Mouse (Mus musculus) left cerebral cortex, adult 11 months (tissue): ENCODE measurements at regions not wholly inside any gene's neighbourhood (a gene's known extent, or its start where the extent isn't known, plus 50 kb on each side); places are given as distances from the start of the nearest gene placed in this dataset.

Source experiments
- DNase-seq: peaks from one replicate; pipeline ENCODE4 v3.0.0; 2022; ENCODE audit warnings: low spot score

DNA sequence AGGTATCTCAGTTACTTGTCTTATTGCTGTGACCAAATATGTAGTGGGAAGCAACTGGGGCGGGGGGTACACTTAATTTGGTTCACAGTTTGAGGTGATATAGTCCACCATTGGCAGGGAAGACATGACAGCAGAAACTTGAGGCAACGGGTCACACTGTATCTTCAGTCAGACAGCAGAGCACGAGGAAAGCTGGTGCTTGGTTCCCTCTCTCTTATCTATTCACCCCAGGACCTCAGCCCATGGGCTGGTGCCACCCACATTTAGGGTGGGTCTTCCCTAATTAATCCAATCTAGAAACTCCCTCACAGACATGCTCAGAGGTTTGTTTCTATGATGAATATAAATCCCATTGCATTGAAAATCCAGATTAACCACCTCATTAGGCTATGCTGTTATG is 56.5 kb downstream of the Otud1 start:
- no peak for DNase-seq

GRCm38 (mm10) chr2:19715564-19716238 is 58.1 kb downstream of the Otud1 start:
- peak; percentile 55 for DNase-seq

GRCm38 (mm10) chr2:19716388-19716787 is 58.8 kb downstream of the Otud1 start:
- DNase-seq: no peak

- no peak for DNase-seq
These were observed 68.5 kb downstream of the Otud1 start for GRCm38 (mm10) chr2:19726085-19726484.

DNA sequence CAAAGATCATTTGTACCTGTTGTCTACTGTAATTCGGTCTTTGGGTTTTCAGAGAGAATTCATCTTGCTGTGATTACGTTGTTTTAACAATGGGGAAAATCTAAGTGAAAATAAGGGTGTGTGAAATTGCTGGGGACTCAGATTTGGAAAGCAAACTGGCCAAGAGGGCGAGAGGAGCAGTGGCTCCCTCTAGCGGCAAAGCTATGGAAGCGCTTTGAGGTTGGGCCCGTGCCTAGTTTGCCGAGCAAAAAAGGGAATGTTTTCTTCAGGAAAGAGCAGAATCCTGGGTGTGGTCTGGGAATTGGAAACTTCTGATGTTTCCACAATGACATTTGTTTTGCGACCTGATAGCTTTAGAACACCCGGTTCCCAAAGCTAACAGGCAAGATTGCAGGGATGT is 69.4 kb downstream of the Otud1 start:
- peak; percentile 9 for DNase-seq

DNA sequence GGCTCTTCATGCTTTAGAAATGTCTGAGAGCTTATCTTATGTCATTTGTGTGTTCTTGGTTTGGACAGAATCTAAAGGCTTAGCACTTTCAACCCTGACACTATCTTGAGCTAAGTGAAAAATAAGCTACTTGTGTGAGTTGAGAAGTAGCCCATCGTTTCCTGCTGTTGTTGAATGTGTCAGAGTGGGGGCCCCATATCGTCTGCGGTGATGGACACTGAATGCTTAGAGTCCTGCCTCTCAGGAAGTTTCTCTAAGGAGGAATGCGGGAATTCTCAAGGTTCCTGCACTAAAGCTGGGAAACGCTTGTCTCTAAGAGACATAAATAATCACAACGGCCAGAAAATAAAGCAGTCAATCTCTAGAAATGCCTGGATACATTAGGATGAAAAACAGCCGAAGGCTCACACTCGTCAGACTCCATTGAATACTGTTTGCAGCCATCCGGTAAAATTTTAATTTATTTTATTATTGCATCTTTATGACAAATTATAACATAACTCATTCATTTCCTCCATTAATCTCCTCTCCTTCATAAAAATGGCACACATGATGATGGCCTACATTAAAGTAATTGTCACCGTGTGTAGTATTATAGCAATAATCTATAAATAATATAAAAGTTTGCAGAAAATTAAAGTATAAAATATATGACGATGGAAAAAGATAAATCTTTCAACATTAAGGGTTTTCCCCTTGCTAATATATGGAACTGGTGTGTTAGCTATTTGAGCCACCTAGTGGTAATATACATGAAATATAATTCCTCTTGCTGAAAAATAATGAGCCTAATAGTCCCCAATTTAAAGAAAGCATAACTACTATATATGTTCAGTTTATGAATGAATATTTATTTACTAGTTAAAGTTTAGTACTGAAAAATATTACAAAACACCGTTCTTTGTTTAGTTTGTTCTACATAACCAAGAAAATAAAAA is 75.6 kb downstream of the Otud1 start:
- DNase-seq: no peak

DNA sequence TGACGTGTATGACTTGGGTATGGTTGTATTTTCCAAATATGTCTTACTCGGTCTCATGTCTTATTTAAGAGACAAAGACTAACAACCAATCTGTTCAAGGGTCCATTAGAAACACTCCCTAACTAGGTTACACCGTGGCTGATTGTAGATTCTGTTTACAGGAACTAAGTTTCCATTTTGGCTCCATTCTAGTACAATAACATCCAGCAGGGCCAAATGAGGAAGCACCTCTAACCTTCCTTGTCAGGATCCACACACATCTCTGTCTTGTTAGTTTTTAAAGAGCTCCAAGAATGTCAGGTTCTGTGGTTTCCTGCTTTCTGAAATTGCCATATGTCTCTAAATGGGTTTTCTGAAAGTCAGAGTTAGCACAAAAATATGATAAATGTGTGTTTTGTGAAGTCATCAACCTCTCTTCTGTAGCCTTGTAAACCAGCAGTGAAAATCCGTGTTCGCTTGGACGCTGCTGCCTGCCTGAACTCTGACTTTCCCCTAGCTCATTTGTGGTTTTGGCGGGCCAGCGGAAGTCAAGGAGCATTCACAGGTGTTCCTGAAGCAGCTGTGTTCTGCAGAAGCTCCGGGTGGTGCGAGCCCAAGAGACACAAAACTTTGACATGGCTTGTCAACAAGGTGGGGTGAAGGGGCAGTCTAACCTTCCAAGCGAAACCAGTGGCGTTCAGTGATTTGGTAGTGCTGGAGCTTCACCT is 76.8 kb downstream of the Otud1 start:
- no peak for DNase-seq

DNA sequence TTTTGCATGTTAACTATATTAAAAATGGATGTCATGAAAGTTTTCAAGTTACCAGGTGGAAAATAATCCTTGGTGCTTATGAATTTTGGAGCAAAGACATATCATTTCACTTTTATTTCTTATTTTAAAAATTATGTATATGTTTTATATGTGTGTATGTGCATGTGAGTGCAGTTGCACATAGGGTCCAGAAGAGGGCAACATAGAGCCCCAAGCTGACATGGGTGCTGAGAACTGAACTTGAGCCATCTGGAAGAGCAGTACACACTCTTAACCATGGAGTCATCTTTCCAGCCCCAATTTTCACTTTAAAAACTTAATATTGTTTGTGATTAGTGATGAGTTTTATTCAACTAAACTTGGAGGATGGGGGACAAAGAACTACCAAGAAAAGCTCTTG is 84.0 kb downstream of the Otud1 start:
- no peak for DNase-seq

DNA sequence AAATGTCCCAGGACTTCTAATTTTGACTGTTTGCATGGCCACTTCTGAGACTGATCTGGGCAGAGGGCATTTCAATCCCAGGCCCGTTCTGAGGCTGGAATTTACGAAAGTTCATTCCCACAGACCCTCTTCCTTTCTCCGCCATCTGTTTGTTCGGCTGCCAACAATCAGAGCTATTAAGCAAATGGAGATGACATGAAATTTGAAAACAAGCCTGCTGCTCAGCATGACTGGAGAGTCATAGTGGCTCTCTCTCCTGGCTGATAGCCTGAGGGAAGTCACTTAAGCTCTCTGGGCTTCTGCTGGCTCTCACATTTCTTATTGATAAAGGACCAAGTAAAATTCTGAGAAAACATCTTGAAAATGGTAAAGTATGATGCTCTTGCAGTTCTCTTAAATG is 85.9 kb downstream of the Otud1 start:
- DNase-seq: no peak

GRCm38 (mm10) chr2:19744986-19745660 is 87.6 kb downstream of the Otud1 start:
- DNase-seq: no peak

DNA sequence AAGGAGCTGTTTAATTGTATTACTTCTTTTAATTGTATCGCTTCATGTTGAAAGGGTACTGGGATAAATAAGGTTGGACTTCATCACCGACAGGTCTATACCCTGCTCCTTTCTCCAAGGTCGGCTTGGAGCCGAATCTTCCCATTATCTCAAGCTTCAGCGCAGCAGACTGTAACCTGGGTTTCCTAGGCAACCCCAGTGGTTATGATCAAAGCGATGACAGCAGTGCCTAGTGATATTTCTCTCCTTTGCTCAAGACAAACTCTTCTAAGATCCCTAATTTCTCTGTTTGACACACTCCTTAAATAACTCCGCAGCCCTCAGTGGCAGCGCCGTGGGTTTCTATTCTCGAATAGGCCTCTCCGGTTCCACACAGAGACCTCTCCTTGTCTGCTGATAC is 95.2 kb downstream of the Otud1 start:
- DNase-seq: no peak

- peak; percentile 10 for DNase-seq
These were observed 95.9 kb downstream of the Otud1 start for GRCm38 (mm10) chr2:19753479-19753878.

GRCm38 (mm10) chr2:19757910-19758309 is 100.4 kb downstream of the Otud1 start:
- no peak for DNase-seq

GRCm38 (mm10) chr2:19759169-19759568 is 101.6 kb downstream of the Otud1 start:
- DNase-seq: peak; percentile 8

- DNase-seq: no peak
These were observed 102.0 kb downstream of the Otud1 start for GRCm38 (mm10) chr2:19759577-19759976.

GRCm38 (mm10) chr2:19762996-19763395 is 105.4 kb downstream of the Otud1 start:
- DNase-seq: no peak

DNA sequence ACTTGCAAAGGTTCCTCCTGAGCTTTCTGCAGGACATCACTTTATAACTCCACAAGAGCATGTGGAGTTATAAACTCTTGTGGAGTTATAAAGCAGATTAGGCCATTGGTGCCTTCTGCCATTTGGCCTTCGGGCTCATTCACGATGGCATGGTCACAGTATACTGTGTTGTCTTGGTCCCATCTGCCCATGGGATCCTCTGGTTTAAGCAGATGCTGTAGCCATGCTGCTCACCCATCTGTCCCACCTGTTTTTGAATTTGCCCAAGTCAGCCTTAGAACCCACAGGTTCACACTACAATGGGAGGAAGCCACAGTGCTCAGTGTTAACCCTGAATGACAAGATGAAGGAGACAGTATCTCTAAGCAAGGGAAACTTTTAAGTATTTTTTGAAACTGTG is 124.7 kb upstream of the Etl4 start:
- DNase-seq: no peak

GRCm38 (mm10) chr2:19785663-19786260 is 123.8 kb upstream of the Etl4 start:
- DNase-seq: no peak

DNA sequence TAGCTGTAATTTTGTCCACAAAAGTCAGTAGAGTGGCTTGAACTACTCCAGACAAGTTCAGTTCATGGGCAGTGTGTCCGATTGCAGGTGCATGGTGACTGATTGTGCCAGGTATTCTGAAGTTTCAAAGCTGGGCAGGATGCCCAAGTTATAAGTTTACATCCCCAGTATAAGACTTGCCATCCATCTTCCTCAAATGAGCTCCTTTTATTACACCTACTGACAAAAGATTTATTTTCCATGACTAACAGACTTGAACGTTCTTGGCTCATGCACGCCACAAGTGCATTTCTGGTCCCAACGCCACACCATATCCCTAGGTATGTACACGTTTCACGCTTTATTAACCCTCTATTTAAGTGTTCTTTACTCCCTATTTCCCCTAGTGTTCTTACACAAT is 117.4 kb upstream of the Etl4 start:
- DNase-seq: no peak

GRCm38 (mm10) chr2:19796790-19797189 is 112.8 kb upstream of the Etl4 start:
- DNase-seq: no peak
